Mouse (Mus musculus): ENCODE results near the gene Epha6.

DNA sequence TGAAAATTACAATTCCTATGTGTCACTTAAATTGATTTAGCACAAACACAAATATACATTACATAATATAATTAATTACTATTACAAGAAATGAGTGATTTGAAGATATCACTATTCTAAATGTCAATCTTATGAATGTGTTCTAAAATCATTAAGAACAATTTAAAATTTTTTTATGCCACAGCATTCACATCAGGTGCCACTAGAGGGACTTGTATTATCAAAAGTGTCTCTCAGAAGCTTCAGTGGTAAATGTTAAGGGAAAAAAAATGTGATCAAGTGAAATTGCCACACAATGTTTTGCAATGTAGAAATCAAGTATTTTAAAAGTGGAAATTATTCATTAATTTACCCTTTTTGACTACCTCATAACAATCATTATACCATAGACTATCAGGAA, 22.8 kb upstream of the Epha6 start:
- TF ChIP-seq CTCF (IDR thresholded peaks at IDR 0.05) (no peak), EP300 (IDR thresholded peaks at IDR 0.05) (no peak)

All from lung, postnatal 0 days (tissue).